Mouse (Mus musculus): ENCODE data around the gene Sdk1.

- TF ChIP-seq CTCF (IDR thresholded peaks at IDR 0.05; ENCODE audit: low read depth) (no peak), EP300 (IDR thresholded peaks at IDR 0.05; ENCODE audit: low read depth) (no peak)
Observed at GRCm38 (mm10) chr5:141312305-141312704, 71.0 kb downstream of the Sdk1 start.

All from heart, postnatal 0 days (tissue).